Mouse (Mus musculus) lung, postnatal 36 days (tissue): Measurements from ENCODE around the gene Ttc1.

ENCODE experiments used
- DNase-seq: peaks from one replicate; pipeline ENCODE4 v3.0.0; 2022; ENCODE audit warnings: mixed read lengths

The Ttc1 gene

DNA sequence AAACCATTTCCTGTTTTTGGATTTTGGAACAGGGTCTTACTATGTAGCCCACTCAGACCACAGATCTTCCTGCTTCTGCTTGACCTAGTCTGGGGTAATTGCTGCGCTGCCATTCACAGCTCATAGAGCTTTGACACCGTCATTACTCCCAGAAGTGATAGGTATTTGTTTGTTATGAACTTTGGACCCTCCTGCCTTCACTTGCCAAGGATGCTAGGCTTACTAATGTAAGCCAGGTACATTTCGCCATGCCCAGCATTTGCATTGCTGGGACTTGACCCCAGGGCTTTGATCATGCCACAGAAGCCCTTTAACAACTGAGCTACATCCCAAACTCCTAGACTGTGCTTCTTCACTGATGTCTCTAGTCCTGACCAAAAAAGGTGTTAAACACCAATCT is 47.5 kb downstream of the Ttc1 start:
- DNase-seq: no peak

GRCm38 (mm10) chr11:43698621-43699020 is 49.2 kb downstream of the Ttc1 start:
- peak; percentile 82 for DNase-seq

GRCm38 (mm10) chr11:43696623-43697022 is 51.2 kb downstream of the Ttc1 start:
- DNase-seq: no peak

GRCm38 (mm10) chr11:43688850-43689249 is 59.0 kb downstream of the Ttc1 start:
- no peak for DNase-seq

GRCm38 (mm10) chr11:43682415-43683217 is 65.2 kb downstream of the Ttc1 start:
- DNase-seq: peak; percentile 47

GRCm38 (mm10) chr11:43681472-43682414 is 66.1 kb downstream of the Ttc1 start, which contains the start of gene Pwwp2a:
Gene Pwwp2a, plus strand, starts transcription at chr11:43681998.
- DNase-seq: peak; percentile 98
